Mouse (Mus musculus): ENCODE measurements around the gene Tiam1.

GRCm38 (mm10) chr16:90125318-90126314 lies 18.0 kb downstream of the Tiam1 start:
- no peak for TF ChIP-seq CTCF (IDR thresholded peaks at IDR 0.05; ENCODE audit: borderline replicate concordance, control insufficient read depth, extremely low read depth, insufficient read depth, low read length, poor library complexity)
- no peak for TF ChIP-seq POLR2A (IDR thresholded peaks at IDR 0.05; ENCODE audit: control insufficient read depth, extremely low read depth, insufficient read depth, low read length, poor library complexity)
